Mouse (Mus musculus) left cerebral cortex, adult 11 months (tissue): ENCODE measurements around the gene Acyp2.
"Not testable (repeated sequence)": the region's sequence is repeated elsewhere in the genome, so short reads cannot be mapped to it uniquely, and the experiment has no call there.

Experiments
- DNase-seq: peaks from one replicate; pipeline ENCODE4 v3.0.0; 2022; ENCODE audit warnings: low spot score

The Acyp2 gene

GRCm38 (mm10) chr11:30649001-30649637, at the start of gene Acyp2:
Gene Acyp2 (minus strand): TSS chr11:30649587.
- DNase-seq: peak; percentile 79

- no peak for DNase-seq
Measured at GRCm38 (mm10) chr11:30689421-30689820, 40.0 kb upstream of the Acyp2 start.

- DNase-seq: peak; percentile 41
Measured at GRCm38 (mm10) chr11:30676086-30676485, 26.7 kb upstream of the Acyp2 start.

DNA sequence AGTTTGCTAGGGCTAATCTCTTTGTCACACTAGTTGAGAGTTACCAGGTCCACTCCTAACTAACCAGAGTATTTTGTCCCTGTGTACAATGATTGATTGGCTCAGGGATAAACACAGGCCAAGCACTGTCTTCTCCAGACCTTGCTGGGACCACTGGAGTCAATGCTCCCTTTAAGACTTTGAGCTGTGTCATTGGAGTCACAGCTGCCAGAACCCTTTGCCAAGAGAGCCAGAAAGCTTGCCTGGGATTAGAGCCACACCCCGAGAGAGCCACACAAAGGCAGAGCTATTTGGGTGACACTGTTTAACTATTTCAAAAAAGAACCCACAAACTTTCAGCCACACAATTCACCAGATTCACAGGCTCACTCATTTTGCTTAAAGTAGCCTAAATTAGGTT, 23.3 kb upstream of the Acyp2 start:
- no peak for DNase-seq

DNA sequence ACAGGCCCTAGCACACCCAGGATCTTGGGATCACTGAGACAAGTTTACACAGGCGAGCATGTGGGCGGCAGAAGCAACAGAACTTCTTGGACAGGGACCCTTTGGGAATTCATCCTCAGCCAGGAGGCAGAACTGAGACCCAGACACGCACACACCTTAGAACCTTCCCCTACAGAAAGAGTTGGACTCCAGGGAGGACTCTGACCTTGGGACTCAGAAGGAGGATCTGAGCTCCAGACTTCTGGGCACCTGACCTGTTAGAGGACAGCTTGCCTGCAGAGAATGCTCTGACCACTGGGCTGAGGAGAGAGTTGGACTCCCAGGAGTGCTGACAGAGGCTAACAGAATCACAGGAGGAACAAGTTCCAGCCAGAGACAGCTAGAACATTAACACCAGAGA, 13.6 kb upstream of the Acyp2 start:
- no peak for DNase-seq

GRCm38 (mm10) chr11:30662591-30662990, 13.2 kb upstream of the Acyp2 start:
- DNase-seq: no peak

- DNase-seq: no peak
Measured at GRCm38 (mm10) chr11:30657069-30657468, 7.7 kb upstream of the Acyp2 start.

- no peak for DNase-seq
Measured at GRCm38 (mm10) chr11:30656060-30656459, 6.7 kb upstream of the Acyp2 start.

GRCm38 (mm10) chr11:30650416-30650815, 1.0 kb upstream of the Acyp2 start:
- no peak for DNase-seq

DNA sequence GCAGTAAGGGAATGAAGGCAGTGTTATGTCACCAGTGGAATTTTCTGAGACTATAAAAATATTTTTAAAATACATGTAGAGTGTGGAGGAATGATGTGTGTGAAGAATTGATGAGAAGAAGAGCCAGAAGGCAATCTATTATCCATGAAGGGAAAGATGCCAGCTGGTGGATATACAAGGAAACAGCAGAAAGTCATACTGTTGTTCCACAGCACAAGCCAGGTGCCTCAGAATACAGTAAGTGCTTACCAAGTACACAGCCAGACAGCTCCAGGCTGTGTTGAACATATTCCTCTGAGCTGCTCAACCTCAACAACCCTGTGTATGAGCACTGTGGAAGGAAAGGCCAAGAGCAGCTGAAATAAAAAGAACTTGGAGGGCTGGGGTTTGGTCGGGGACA, 13.7 kb downstream of the Acyp2 start:
- no peak for DNase-seq

GRCm38 (mm10) chr11:30630514-30630913, 18.9 kb downstream of the Acyp2 start:
- DNase-seq: no peak

- no peak for DNase-seq
Measured at GRCm38 (mm10) chr11:30623218-30623617, 26.2 kb downstream of the Acyp2 start.

DNA sequence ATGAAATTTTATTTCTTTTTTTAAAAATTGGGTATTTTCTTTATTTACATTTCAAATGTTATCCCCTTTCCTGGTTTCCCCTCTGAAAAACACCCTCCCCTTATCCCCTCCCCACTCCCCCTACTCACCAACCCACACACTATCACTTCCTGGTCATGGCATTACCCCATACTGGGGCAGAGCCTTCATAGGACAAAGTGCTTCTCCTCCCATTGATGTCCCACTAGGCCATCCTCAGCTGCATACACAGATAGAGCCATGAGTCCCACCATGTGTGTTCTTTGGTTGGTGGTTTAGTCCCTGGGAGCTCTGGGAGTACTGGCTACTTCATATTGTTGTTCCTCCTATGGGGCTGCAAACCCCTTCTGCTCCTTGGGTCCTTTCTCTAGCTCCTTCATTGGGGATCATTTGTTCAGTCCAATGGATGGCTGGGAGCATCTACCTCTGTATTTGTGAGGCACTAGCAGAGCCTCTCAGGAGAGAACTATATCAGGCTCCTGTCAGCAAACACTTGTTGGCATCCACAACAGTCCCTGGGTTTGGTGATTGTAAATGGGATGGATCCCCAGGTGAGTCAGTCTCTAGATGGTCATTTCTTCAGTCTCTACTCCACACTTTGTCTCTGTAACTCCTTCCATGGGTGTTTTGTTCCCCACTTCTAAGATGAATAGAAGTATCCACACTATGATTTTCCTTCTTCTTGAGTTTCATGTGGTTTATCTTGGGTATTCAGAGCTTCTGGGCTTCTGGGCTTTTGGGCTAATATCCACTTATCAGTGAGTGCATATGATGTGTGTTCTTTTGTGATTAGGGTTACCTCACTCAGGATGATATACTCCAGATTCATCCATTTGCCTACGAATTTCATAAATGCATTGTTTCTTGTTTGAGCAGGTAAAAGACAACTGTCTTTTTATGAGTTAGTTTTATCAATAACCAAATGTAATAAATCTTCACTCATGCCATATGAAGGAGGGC, 27.7 kb downstream of the Acyp2 start:
- DNase-seq: not testable (repeated sequence)

DNA sequence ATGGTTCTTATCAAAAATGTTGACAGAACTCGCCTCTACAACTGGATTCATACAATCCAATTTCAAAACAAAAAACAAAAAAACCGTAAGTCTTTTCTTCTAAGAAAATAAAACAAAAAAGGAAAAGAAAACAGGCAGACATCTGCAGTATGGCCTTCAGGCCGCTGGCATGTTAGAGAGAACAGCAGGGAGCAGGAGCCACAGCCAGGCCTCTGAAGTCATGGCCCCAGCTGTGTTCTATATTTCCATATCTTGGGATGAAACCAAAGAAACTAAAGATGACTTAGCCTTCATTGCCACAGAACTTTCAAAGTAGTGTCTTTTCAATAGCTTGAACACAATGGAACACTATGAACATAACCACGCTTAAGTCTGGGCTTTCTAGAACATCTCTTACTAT, 31.2 kb downstream of the Acyp2 start:
- no peak for DNase-seq

- DNase-seq: no peak
Measured at GRCm38 (mm10) chr11:30617571-30618097, 31.8 kb downstream of the Acyp2 start.

DNA sequence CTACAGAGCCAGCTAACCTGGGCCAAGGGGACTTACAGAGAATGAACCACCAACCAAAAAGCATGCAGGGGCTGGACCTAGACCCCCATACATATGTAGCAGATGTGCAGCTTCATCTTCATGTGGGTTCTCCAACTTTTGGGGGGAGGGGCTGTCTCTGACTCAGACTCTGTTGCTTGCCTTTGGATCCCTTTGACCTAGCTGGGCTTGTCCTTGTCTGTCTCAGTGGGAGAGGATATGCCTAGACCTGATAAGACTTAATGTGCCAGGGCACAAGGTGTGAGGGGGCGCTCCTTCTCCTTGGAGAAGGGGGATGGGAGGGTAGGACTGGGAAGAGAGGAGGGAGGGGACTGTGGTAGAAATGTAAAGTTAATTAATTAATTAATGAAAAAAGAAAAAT, 33.4 kb downstream of the Acyp2 start:
- DNase-seq: no peak

GRCm38 (mm10) chr11:30613916-30614546, 35.4 kb downstream of the Acyp2 start:
- DNase-seq: no peak

GRCm38 (mm10) chr11:30612699-30613098, 36.7 kb downstream of the Acyp2 start:
- no peak for DNase-seq

DNA sequence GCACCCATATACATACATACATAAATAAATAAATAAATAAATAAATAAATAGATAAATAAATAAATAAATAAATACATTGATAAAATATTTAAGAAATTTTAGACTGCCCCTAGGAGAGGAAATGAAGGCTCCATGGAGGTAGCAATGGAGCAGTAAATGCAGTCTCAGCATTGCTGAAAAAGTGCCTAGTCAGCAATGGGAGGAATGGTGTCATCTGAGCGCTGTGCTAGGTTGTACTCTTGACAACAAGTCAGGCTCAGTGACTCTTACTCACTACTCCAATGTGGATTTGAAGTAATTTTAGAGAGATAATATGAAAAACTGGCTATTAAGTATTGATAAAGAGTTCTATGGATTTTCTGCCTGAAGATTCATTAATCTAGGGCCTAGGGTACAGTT, 40.1 kb downstream of the Acyp2 start:
- DNase-seq: no peak

DNA sequence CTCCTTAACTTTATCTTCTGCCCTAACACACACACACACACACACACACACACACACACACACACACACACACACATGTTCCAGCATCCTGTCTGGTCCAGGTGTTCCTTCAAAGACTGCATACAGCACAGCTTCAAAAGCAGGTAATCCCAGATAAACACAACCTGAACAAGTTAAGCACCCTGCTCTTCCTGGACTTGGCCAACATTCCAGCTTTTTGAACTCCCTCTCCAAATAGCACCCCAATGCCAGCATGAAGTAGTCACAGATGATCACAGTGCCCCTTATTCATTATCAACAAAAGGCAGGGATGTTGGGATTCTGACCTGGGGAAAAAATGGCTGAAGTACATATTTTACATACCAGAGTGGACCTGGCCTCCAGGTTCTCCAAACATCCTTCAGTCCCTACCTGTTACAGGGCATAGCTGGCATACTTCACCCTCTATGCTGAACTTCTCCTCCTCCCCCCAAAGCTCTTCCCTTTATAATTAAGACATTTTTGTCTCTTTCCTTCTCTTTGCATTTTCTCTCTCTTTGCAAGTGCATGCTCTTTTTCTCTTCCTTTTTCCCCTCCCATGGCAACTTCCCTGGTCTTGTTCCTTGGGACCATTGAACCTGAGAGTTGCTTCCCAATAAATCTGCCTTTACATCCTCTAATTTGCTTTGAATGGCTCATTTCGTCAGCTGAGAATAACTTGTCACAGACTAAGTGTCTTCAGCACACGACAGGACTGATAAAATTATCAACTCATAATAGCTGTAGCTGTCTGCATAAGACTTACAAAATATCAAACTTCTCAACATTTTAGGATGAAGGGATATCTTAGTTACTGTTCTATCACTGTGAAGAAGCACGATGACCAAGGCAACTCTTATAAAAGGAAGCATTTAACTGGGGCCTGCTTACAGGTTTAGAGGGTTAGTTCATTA, 41.5 kb downstream of the Acyp2 start:
- no peak for DNase-seq

GRCm38 (mm10) chr11:30597259-30597658, 52.1 kb downstream of the Acyp2 start:
- no peak for DNase-seq
